Mouse (Mus musculus) midbrain, embryonic 14.5 days (tissue): ENCODE results near the gene Ptprcap. TPM values are rescaled to one million over a fixed set of nuclear protein-coding genes. Genes with fewer than 3 reads are reported as not detected.

ENCODE experiments used
- ATAC-seq: fragments of 200-750 bp; cut with Nextera tagmentation; 2 replicates; pipeline ENCODE4 v1.8.0; 2017; ENCODE audit warnings: moderate number of reproducible peaks, moderate library complexity; ENCODE audit not compliant: low FRiP score, low TSS enrichment
- DNase-seq: peaks from one replicate; pipeline ENCODE4 v3.0.0-alpha.2; 2015
- H3K27ac ChIP-seq: fragments of 300-500 bp; sonication (generic); replicated peaks from 2 replicates; pipeline ENCODE4 v1.5.1; 2014; ENCODE audit warnings: mild to moderate bottlenecking, low read depth, low read length, moderate library complexity
- H3K27me3 ChIP-seq: fragments of 300-500 bp; sonication (generic); 2 replicates; pipeline ENCODE4 v1.6.1; 2014; ENCODE audit warnings: low read length, control low read depth, mixed read lengths; ENCODE audit not compliant: control insufficient read depth, insufficient read depth
- H3K36me3 ChIP-seq: fragments of 300-500 bp; sonication (generic); 2 replicates; pipeline ENCODE4 v1.6.1; 2014; ENCODE audit warnings: low read length, control low read depth; ENCODE audit not compliant: control insufficient read depth, insufficient read depth
- H3K4me1 ChIP-seq: fragments of 300-500 bp; sonication (generic); 2 replicates; pipeline ENCODE4 v1.6.1; 2014; ENCODE audit warnings: mild to moderate bottlenecking, antibody characterized with exemption, low read length, control low read depth; ENCODE audit not compliant: control insufficient read depth, insufficient read depth
- H3K4me2 ChIP-seq: fragments of 300-500 bp; sonication (generic); 2 replicates; pipeline ENCODE4 v1.6.1; 2014; ENCODE audit warnings: mild to moderate bottlenecking, low read length, moderate library complexity
- H3K4me3 ChIP-seq: fragments of 300-500 bp; sonication (generic); replicated peaks from 2 replicates; pipeline ENCODE4 v1.5.1; 2014; ENCODE audit warnings: low read depth, low read length
- H3K9ac ChIP-seq: fragments of 300-500 bp; sonication (generic); replicated peaks from 2 replicates; pipeline ENCODE4 v1.6.1; 2014; ENCODE audit warnings: mild to moderate bottlenecking, low read length, moderate library complexity
- H3K9me3 ChIP-seq: fragments of 300-500 bp; sonication (generic); 2 replicates; pipeline ENCODE4 v1.6.1; 2016; ENCODE audit warnings: low read length, control low read depth, mixed read lengths; ENCODE audit not compliant: control insufficient read depth
- WGBS: fragments of 180-500 bp; shearing (Covaris S2); extraction: QIAGEN DNeasy Blood & Tissue Kit; methylation state at CpG from one replicate; pipeline ENCODE4 v1.1.7; 2014; 5-methylcytosine and 5-hydroxymethylcytosine counted together
- polyA plus RNA-seq: library from polyadenylated mRNA; unstranded; fragments of >200 nt; fragmentation: Nextera tagmentation; extraction: Ambion mirVana; gene quantifications from 2 replicates; pipeline ENCODE4 v1.2.1, GENCODE M21; 2014

Gene Ptprcap
- polyA plus RNA-seq, 1 experiment from 2014 or later, result 0.64 TPM

GRCm38 (mm10) chr19:4148491-4148806, 5.0 kb upstream of the Ptprcap start, which contains the start of gene Coro1b:
TSS of gene Coro1b (plus strand) at chr19:4148619.
- Histone ChIP-seq H3K4me3 (peak within 1 kb of the TSS; percentile 80), H3K27ac (peak within 1 kb of the TSS; percentile 64), H3K9me3 (0 out of 2 replicates have a peak, but pooled peaks cover 4% of the 10 kb centered on the region), H3K4me2 (peak within 1 kb of the TSS; percentile 86), H3K9ac (peak within 1 kb of the TSS; percentile 81), H3K36me3 (peaks cover 26% of the 10 kb centered on the region), H3K4me1 (peaks cover 15% of the 10 kb centered on the region; the same call in 1 of the 2 replicates), H3K27me3 (no peaks in the 10 kb centered on the region)
- ATAC-seq (peak; percentile 92), DNase-seq (peak; percentile 95)
- under 1% methylated on average over 30 of the region's 33 CpGs for WGBS

GRCm38 (mm10) chr19:4148819-4149218, 4.6 kb upstream of the Ptprcap start:
- ATAC-seq (no peak), DNase-seq (no peak)
- peak overlapping the region; percentile 86 for H3K4me2 ChIP-seq
- peaks cover 15% of the 10 kb centered on the region; the same call in 1 of the 2 replicates for H3K4me1 ChIP-seq
- H3K9me3 ChIP-seq, result 0 out of 2 replicates have a peak, but pooled peaks cover 4% of the 10 kb centered on the region
- peak overlapping the region; percentile 64 for H3K27ac ChIP-seq
- 3% methylated on average over 8 of the region's 8 CpGs for WGBS
- peak overlapping the region; percentile 80 for H3K4me3 ChIP-seq
- H3K27me3 ChIP-seq, result no peaks in the 10 kb centered on the region
- peak overlapping the region; percentile 81 for H3K9ac ChIP-seq
- peaks cover 30% of the 10 kb centered on the region for H3K36me3 ChIP-seq

- H3K4me1 ChIP-seq, result peaks cover 15% of the 10 kb centered on the region; the same call in 1 of the 2 replicates
- H3K4me2 ChIP-seq, result peak overlapping the region; percentile 86
- DNase-seq (no peak), ATAC-seq (no peak)
- WGBS, result 90% methylated on average over 11 of the region's 11 CpGs
- H3K36me3 ChIP-seq, result peaks cover 32% of the 10 kb centered on the region
- H3K27ac ChIP-seq, result no peak overlapping the region
- H3K4me3 ChIP-seq, result peak overlapping the region; percentile 80
- no peaks in the 10 kb centered on the region for H3K27me3 ChIP-seq
- H3K9ac ChIP-seq, result peak overlapping the region; percentile 81
- 0 out of 2 replicates have a peak, but pooled peaks cover 4% of the 10 kb centered on the region for H3K9me3 ChIP-seq
Observed at GRCm38 (mm10) chr19:4149283-4149682, 4.1 kb upstream of the Ptprcap start.

GRCm38 (mm10) chr19:4149764-4150461, 3.5 kb upstream of the Ptprcap start:
- Histone ChIP-seq H3K36me3 (peaks cover 32% of the 10 kb centered on the region), H3K4me3 (0 out of 2 replicates have a peak overlapping the region, but pooled peaks have one; percentile 2), H3K9ac (no peak overlapping the region), H3K4me2 (peak overlapping the region; percentile 86; the same call in 1 of the 2 replicates), H3K27me3 (no peaks in the 10 kb centered on the region), H3K27ac (no peak overlapping the region), H3K4me1 (peaks cover 15% of the 10 kb centered on the region; the same call in 1 of the 2 replicates), H3K9me3 (0 out of 2 replicates have a peak, but pooled peaks cover 4% of the 10 kb centered on the region)
- no peak for ATAC-seq
- WGBS, result 95% methylated on average over 17 of the region's 17 CpGs
- DNase-seq, result no peak

GRCm38 (mm10) chr19:4150567-4151487, 2.6 kb upstream of the Ptprcap start:
- 91% methylated on average over 22 of the region's 22 CpGs for WGBS
- 0 out of 2 replicates have a peak, but pooled peaks cover 2% of the 10 kb centered on the region for H3K9me3 ChIP-seq
- H3K4me1 ChIP-seq, result peaks cover 15% of the 10 kb centered on the region; the same call in 1 of the 2 replicates
- H3K9ac ChIP-seq, result no peak overlapping the region
- no peak overlapping the region for H3K27ac ChIP-seq
- H3K4me3 ChIP-seq, result no peak overlapping the region
- peaks cover 39% of the 10 kb centered on the region for H3K36me3 ChIP-seq
- DNase-seq, result no peak
- no peaks in the 10 kb centered on the region for H3K27me3 ChIP-seq
- no peak for ATAC-seq
- H3K4me2 ChIP-seq, result no peak overlapping the region

GRCm38 (mm10) chr19:4151488-4151860, 1.9 kb upstream of the Ptprcap start:
- peaks cover 15% of the 10 kb centered on the region; the same call in 1 of the 2 replicates for H3K4me1 ChIP-seq
- WGBS, result 75% methylated on average over 5 of the region's 5 CpGs
- H3K9ac ChIP-seq, result no peak overlapping the region
- H3K27me3 ChIP-seq, result no peaks in the 10 kb centered on the region
- DNase-seq (no peak), ATAC-seq (no peak)
- no peak overlapping the region for H3K27ac ChIP-seq
- H3K4me3 ChIP-seq, result no peak overlapping the region
- H3K36me3 ChIP-seq, result peaks cover 45% of the 10 kb centered on the region
- no peaks in the 10 kb centered on the region for H3K9me3 ChIP-seq
- H3K4me2 ChIP-seq, result no peak overlapping the region

GRCm38 (mm10) chr19:4151898-4152297, 1.5 kb upstream of the Ptprcap start:
- Histone ChIP-seq H3K4me2 (no peak overlapping the region), H3K4me3 (no peak overlapping the region), H3K36me3 (peaks cover 49% of the 10 kb centered on the region), H3K27me3 (no peaks in the 10 kb centered on the region), H3K9ac (no peak overlapping the region), H3K27ac (no peak overlapping the region), H3K4me1 (peaks cover 15% of the 10 kb centered on the region; the same call in 1 of the 2 replicates), H3K9me3 (no peaks in the 10 kb centered on the region)
- no peak for ATAC-seq
- WGBS, result 93% methylated on average over 5 of the region's 5 CpGs
- DNase-seq, result no peak

GRCm38 (mm10) chr19:4152445-4153231, 766 bp upstream of the Ptprcap start:
- H3K36me3 ChIP-seq, result peaks cover 57% of the 10 kb centered on the region
- no peak for ATAC-seq
- H3K27me3 ChIP-seq, result no peaks in the 10 kb centered on the region
- no peak overlapping the region for H3K9ac ChIP-seq
- no peak overlapping the region for H3K4me2 ChIP-seq
- WGBS, result 90% methylated on average over 8 of the region's 8 CpGs
- no peak for DNase-seq
- H3K27ac ChIP-seq, result no peak overlapping the region
- no peak overlapping the region for H3K4me3 ChIP-seq
- H3K4me1 ChIP-seq, result peaks cover 13% of the 10 kb centered on the region; the same call in 1 of the 2 replicates
- H3K9me3 ChIP-seq, result no peaks in the 10 kb centered on the region
